Mouse (Mus musculus) fat pad, adult 2 months (tissue): ENCODE results near the gene Rims3.

ENCODE experiments used
- DNase-seq: peaks from one replicate; pipeline ENCODE4 v3.0.0-alpha.2; 2011; ENCODE audit warnings: low read depth, low spot score; ENCODE audit errors: extremely low read depth

Gene Rims3

GRCm38 (mm10) chr4:120849451-120849850 is 5.2 kb upstream of the Rims3 start:
- no peak for DNase-seq

DNA sequence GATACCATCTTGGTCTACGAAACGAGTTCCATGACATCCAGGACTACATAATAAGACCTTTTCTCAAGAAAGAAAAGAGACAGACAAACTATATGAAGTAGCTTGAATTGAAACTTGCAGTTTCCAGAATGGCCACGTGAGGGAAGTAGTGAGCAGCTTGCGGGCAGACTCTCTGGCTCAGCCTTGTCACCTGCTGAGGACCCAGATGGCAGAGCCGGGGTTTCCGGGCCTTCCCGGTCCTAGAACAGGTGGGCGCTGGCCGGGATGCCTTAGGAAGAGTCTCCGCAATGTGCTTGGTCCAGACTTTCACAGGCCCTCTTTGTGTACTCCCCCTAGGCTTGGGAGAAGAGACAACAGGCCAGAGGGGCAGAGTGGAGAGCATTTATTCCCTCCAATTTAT is 3.7 kb upstream of the Rims3 start:
- DNase-seq = no peak

DNA sequence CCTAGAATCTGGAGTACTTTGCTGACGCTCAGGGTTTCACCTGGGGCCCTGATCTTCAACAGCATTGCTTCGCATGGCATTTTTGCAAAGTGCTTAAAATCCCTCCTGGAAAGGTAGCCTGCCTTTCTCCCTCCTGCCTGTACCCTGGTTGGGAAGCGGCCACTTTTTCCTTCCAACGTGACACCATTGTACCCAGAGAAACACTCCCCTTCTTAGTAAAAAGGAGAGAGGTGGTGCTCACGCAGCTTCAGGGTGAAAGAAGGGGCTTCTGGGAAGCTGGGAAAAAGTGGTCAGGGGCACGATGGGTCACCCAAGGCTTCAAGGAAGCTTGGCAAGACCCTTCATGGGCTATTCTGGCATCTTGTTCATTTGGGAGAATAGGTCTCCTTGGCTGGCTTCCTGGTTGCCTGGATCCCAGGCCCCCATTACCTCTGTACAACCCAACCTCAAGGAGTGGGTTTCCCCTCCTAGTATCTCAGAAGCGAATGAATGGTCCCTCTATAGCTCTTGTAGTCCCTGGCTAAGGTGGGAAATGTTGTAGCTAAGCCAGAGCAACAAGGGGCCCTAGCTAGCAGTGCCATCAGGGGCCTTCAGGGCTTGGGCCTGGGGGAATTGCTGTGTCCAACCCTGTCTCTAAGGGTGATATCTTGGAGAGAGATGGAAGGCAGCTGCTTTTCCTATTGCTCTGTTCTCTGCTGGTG is 894 bp downstream of the Rims3 start:
- DNase-seq = no peak

DNA sequence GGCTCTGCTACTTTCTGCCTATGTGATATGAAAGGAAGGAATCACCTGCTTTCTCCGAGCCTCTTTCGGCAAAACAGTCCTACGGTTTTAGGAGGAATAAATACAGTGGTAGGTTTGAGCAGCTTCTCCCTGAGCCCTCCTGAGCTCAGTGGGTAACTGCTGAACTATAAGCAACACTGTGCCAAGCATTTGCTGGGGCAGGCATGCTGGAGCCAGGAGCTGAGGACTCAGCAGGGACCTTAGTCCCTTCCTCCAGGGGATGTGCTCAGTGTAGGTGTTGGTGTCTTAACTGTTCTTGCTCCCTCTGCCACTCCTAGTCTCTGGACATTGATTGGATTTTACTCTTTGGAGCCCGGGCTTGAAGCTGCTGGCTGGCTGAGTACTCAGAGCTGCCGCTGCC is 1.8 kb downstream of the Rims3 start:
- peak; percentile 8 for DNase-seq

DNA sequence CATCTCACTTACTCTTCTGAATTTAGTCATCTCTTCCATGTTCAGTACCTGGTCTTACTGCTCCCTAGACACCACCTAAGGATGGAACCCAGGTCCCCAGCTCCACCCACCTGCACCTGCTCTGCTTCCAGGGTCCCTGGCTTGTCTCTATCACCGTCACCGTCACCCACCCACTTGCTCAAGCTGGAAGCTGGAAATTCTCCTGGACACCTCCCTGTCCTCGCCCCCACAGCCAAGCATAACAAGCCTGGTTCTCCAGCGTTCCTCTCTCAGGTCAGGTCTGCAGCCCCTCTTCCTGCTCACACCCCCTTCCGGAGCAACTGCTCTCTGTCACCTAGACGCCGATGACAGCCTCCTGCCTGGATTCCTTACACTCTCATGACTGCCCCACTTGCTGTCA is 5.2 kb downstream of the Rims3 start:
- no peak for DNase-seq

DNA sequence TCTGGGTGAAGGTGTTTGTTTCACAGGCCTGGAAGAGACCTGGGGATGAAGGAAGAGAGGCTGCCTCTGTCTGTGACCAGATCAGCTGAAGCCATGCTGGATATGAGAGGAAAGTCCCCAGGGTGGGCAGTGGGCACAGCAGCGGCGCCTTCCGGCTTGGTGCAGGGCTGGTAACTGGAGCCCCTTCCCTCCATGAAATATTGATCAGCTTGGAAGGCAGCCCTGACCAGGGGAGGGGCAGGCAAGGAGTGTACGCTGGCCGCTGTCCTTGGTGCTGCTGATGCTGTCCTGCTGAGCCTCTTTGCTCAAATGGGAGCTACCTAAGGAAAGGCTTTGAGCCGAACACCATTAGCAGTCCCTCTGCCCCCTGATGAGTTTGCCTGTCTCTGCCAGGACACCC is 11.6 kb downstream of the Rims3 start:
- DNase-seq = no peak

GRCm38 (mm10) chr4:120868246-120868645 is 13.6 kb downstream of the Rims3 start:
- no peak for DNase-seq

- no peak for DNase-seq
These were observed 14.4 kb downstream of the Rims3 start for GRCm38 (mm10) chr4:120868988-120869387.

DNA sequence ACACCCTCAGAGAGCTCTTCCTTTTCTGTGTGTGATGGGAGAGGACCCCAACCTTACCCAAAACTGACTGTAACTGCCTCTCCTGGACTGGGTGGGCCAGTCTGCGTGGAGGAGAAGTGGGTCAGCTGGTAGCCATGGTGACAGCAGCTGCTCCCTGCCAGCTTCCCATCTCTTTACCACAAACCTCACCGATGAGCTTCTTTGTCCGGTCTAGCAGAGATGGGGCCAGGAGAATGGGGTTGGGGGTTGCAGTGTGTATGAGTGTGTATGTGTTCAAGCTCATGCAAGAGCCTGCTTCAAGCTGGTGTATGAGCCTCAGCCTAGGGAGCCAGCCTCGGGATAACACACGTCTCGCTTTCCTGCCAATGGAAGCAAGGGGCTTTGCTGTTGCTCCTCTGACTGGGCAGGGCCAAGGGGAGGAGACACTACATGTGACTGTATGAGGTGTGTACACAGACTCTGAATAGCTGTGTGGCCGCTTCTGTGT is 15.7 kb downstream of the Rims3 start:
- no peak for DNase-seq

- no peak for DNase-seq
These were observed 21.3 kb downstream of the Rims3 start for GRCm38 (mm10) chr4:120875961-120876360.

- no peak for DNase-seq
These were observed 24.1 kb downstream of the Rims3 start for GRCm38 (mm10) chr4:120878728-120879127.

DNA sequence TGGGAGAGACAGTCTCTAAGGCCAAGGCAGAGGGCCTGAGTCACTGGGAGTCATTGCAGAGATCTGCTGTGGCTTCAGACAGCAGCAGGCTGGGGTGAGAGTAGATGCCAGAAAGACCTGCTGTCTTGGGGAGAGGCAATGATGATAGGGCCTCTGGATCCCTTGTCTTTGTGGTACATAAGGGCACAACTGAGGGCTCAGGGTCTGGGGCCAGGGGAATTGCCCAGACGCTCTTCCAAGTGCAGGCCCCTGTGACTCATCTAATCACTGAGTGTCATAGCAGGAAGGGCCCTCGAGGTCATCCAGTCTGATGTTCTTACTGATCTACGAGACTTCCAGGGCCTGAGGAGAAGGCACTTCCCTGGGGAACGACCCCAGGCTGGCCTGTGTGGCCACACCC is 24.8 kb downstream of the Rims3 start:
- DNase-seq = no peak

DNA sequence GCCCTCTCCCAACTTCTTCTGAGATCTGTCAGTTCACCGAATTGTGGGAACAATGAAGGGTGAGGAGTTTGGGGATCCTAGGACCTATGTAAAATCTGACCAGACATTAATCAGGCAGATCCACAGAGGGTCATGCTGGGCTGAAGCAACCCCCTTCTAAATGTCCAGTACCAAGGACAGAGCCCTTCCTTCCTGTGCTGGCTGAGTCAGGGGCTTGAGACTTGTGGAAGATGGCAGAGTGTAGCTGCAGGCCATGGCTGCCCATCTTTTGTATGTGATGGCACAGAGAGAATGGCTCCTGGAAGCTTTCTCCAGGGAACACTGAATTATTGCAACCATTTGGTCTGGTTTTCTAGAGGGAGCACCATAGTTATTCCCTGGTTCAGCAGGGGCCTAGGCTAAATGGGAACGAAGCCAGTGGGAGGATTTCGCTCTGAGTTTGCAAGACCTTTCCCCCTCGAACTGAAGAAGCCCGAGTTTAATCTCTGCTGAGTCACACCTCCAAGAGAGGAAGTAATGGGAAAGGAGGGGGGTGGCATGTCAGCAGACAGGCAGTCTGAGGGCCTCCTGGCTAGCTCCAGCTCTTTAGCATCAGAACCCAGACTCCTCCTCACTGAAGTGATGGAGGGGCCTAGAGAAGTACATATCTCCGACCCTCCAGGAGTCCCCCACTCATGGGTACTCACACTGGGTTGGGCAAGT is 26.3 kb downstream of the Rims3 start:
- no peak for DNase-seq

- no peak for DNase-seq
These were observed 27.5 kb downstream of the Rims3 start for GRCm38 (mm10) chr4:120882002-120882625.

- no peak for DNase-seq
These were observed 30.8 kb downstream of the Rims3 start for GRCm38 (mm10) chr4:120885208-120886120.

DNA sequence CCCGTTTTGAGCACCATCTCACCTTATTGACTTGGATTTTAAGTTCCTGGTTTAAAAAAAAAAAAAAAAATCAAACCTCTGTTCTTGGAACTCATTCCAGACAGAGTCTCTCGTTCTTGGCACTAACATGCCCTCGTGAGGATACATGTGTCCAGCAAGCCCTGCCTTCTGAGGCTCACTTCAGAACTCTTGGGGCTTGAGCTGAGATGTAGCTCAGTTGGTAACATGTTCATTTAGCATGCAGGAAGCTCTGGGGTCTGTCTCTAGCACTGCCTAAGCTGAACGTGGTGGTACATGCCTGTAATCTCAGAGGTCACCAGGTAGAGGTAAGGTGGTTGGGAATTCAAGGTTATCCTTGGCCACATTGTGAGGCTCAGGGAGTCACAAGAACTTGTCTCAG is 31.5 kb downstream of the Rims3 start:
- DNase-seq = no peak

DNA sequence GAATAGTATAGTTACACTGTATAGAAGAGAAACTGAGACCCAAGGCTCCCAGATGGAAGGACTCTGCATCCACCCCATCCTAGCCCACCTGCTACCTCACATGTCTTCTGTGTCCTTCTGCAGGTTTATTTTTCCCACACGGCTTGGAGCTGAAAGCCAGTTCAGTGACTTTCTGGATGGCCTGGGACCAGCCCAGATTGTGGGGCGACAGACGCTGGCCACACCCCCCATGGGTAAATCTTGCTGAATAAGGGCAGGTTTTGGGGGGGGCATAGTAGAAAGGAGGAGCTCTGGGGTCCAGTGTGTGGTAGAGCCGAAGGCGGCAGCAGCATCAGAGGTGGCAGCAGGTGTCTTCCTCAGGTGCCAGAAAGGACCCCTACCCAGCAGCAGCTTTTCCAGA is 32.2 kb downstream of the Rims3 start:
- DNase-seq = no peak

DNA sequence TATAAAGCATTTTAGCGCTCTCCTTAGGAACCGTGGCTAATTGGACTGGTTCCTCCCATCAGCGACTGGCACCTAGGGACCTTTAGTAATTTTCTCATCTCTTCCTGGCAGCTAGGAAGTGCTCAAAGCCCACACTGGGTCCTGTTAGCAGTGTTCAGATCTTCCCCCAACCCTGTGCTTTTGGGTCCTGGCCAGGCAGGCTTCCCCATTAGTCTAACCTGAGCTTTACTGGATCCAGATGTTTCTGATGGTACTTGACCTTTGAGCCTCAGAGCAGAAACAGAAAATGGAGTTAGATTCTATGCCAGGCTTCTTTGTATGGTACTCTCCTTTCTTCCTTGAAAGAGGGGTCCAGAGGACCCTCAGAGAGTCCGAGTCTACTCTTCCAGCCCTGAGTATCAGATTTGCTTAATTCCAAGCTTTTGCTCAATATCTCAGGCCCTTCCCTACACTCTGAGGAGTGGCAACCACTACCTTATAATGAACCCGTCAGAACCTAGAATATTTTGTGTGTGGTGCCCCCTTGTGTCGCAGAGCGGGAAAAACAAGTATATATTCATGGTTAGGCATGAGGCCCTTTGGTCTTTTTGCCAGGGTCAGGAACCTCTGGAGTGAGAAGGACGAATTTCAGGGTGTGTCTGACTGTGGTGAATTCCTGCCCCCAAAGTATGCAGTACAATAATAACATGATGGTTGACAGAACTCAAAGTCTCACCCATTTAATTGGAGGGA is 32.9 kb downstream of the Rims3 start:
- no peak for DNase-seq

GRCm38 (mm10) chr4:120888884-120889283 is 34.3 kb downstream of the Rims3 start:
- no peak for DNase-seq

GRCm38 (mm10) chr4:120890754-120891440 is 36.3 kb downstream of the Rims3 start:
- DNase-seq = no peak
